Mouse (Mus musculus): ENCODE results near the gene Atp11a.

DNA sequence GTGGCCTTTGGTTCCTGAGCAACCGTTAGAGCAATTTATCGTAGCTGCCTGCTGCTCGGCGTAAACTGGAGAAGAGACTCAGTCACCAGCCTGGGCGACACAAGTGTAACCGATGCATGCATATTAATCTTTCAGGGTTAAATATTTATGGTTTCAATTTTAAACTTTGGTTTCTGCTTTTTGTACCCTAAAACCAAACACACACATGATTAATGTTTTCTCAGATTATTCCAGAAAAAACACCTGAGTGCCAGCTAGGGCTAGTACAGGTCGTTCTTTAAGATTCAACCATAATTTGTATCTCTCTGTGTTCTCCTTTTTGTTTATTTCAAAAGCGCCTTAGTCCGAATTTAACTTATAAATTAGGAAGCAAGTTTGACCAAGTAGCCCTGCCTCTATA lies 17.7 kb upstream of the Atp11a start:
- no peak for TF ChIP-seq GATA1 (IDR thresholded peaks at IDR 0.05; ENCODE audit: borderline replicate concordance, low read length)
- TF ChIP-seq FLI1 (IDR thresholded peaks at IDR 0.05; ENCODE audit: low read length) = no peak

All from megakaryocyte, embryonic 14.5 days (primary cell).